Mouse (Mus musculus): Measurements from ENCODE around the gene Rcc2.

DNA sequence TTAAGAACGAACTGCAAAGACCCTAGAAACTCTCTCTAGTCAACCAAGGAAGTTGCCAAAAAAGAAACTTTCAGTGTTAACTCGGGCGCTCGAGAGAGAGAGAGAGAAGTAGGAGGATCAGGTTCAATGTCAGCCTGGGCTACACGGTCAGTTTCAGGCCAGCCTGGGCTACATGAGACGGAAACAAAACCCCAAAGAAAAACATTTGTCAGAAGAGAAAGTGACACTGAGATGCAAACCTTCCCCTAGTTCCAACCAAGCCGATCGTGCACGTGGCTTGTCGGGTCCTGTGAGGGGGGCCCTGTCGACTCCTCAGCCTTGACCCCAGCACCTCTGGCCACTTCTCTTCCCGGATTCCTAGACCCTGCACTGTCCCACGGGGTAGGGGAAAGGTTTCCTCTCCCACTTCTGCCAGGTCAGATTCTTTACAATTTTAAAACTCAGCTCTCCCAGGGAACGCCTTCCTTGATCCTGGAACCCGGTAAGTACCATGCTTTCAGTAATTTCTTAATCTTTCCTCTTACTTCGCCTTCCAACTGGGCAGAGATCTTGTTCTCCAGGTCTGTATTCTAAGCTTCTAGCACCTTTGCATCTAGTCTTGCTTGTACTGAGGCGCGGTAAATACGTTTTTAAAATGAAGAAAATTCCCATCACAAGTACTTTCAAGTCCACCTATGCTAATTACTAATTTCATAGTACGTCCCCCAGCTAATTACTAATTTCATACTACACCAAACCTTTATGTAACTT lies at the start of gene Rcc2:
- TF ChIP-seq CTCF (IDR thresholded peaks at IDR 0.05; ENCODE audit: low read depth) (no peak), EP300 (optimal IDR thresholded peaks at IDR 0.05) (no peak)
